Mouse (Mus musculus) ES-E14 (cell line): ENCODE measurements around the gene Dhrs4.

ENCODE experiments used
- MAFK ChIP-seq: IDR thresholded peaks from 2 replicates; pipeline ENCODE4 v1.6.1; 2014; ENCODE audit warnings: mild to moderate bottlenecking, low read depth, low read length, inconsistent platforms; ENCODE audit not compliant: insufficient read depth
- ZC3H11A ChIP-seq: IDR thresholded peaks from 2 replicates; pipeline ENCODE4 v1.6.1; 2012; ENCODE audit warnings: low read depth, mild to moderate bottlenecking, inconsistent platforms, low read length, borderline replicate concordance
- ZNF384 ChIP-seq: IDR thresholded peaks from 2 replicates; pipeline ENCODE4 v1.6.1; 2012; ENCODE audit warnings: low read depth, low read length, inconsistent platforms

- TF ChIP-seq MAFK = no peak
- TF ChIP-seq ZC3H11A = no peak
- TF ChIP-seq ZNF384 = no peak
Measured at GRCm38 (mm10) chr14:55458761-55459160, 19.8 kb upstream of the Dhrs4 start.
